Mouse (Mus musculus) gastrocnemius, postnatal 14 days (tissue): ENCODE measurements around the gene Gpc3. TPM values are rescaled to one million over a fixed set of nuclear protein-coding genes. Genes with fewer than 3 reads are reported as not detected.

Source experiments
- microRNA-seq, 2 experiments: library from miRNA; unstranded; fragments of <30 nt; microRNA quantifications; one replicate each; pipeline ENCODE4 v1.2.0; 2021
- total RNA-seq, 2 experiments: library from RNA; stranded (reverse); gene quantifications; 2 replicates each; pipeline ENCODE4 v1.2.3; 2021

The Gpc3 gene
- total RNA-seq, 2 experiments from 2014 or later: 35.7 to 50.9 TPM

Small RNA genes lying within 50 kb of the gene (microRNA-seq; reads per million reads assigned to microRNA genes)
- gene Mir6384 (0 reads per million in 2 experiments), gene Mir717 (0 reads per million in 2 experiments)

Other genes with a start within 250 kb of the Gpc3 start
- under 1 TPM; 0.23 to 0.24 TPM for gene Ccdc160, start 177.2 kb upstream of the Gpc3 start, total RNA-seq